Mouse (Mus musculus) stomach, postnatal 0 days (tissue): Measurements from ENCODE around the gene Aqp1. TPM values are rescaled to one million over a fixed set of nuclear protein-coding genes. Genes with fewer than 3 reads are reported as not detected.

Experiments used
- ATAC-seq: fragments of 200-750 bp; cut with Nextera tagmentation; 2 replicates; pipeline ENCODE4 v1.8.0; 2017; ENCODE audit not compliant: low FRiP score, low TSS enrichment
- DNase-seq: peaks from one replicate; pipeline ENCODE4 v3.0.0-alpha.2; 2016; ENCODE audit warnings: low spot score
- H3K27ac ChIP-seq: fragments of 300-500 bp; sonication (generic); replicated peaks from 2 replicates; pipeline ENCODE4 v1.5.1; 2014; ENCODE audit warnings: mild to moderate bottlenecking, control low read depth
- H3K27me3 ChIP-seq: fragments of 300-500 bp; sonication (generic); 2 replicates; pipeline ENCODE4 v1.6.1; 2014; ENCODE audit warnings: low read length; ENCODE audit not compliant: control insufficient read depth, insufficient read depth
- H3K36me3 ChIP-seq: fragments of 300-500 bp; sonication (generic); 2 replicates; pipeline ENCODE4 v1.6.1; 2014; ENCODE audit warnings: low read length, mixed read lengths; ENCODE audit not compliant: control insufficient read depth, insufficient read depth
- H3K4me1 ChIP-seq: fragments of 300-500 bp; sonication (generic); replicated peaks from 2 replicates; pipeline ENCODE4 v1.6.1; 2014; ENCODE audit warnings: antibody characterized with exemption; ENCODE audit not compliant: control insufficient read depth, insufficient read depth
- H3K4me2 ChIP-seq: fragments of 300-500 bp; sonication (generic); replicated peaks from 2 replicates; pipeline ENCODE4 v1.6.1; 2014; ENCODE audit warnings: low read depth, mild to moderate bottlenecking, control low read depth, moderate library complexity
- H3K4me3 ChIP-seq: fragments of 300-500 bp; sonication (generic); 2 replicates; pipeline ENCODE4 v1.5.1; 2014; ENCODE audit warnings: low read depth, low read length, control low read depth
- H3K9ac ChIP-seq: fragments of 300-500 bp; sonication (generic); 2 replicates; pipeline ENCODE4 v1.6.1; 2014; ENCODE audit warnings: mild to moderate bottlenecking, low read length, control low read depth, mixed read lengths
- H3K9me3 ChIP-seq: fragments of 300-500 bp; sonication (generic); 2 replicates; pipeline ENCODE4 v1.6.1; 2016; ENCODE audit warnings: low read length; ENCODE audit not compliant: control insufficient read depth
- CTCF ChIP-seq: IDR thresholded peaks from 2 replicates; pipeline ENCODE4 v1.5.1; 2016; ENCODE audit warnings: antibody characterized with exemption, low read depth, mild to moderate bottlenecking, moderate library complexity
- EP300 ChIP-seq: optimal IDR thresholded peaks from 2 replicates; pipeline ENCODE3; 2016; ENCODE audit warnings: antibody characterized with exemption
- whole genome bisulfite sequencing: fragments of 180-500 bp; shearing (Covaris S2); extraction: QIAGEN DNeasy Blood & Tissue Kit; methylation state at CpG from one replicate; pipeline ENCODE4 v1.1.7; 2014; 5-methylcytosine and 5-hydroxymethylcytosine counted together
- polyA plus RNA-seq: library from polyadenylated mRNA; unstranded; fragments of >200 nt; fragmentation: Nextera tagmentation; extraction: Ambion mirVana; gene quantifications from 2 replicates; pipeline ENCODE4 v1.2.1, GENCODE M21; 2015

Gene Aqp1
- polyA plus RNA-seq, 1 experiment from 2014 or later: 16.2 TPM

GRCm38 (mm10) chr6:55350383-55350952 is 14.2 kb downstream of the Aqp1 start:
- peak; percentile 14 for DNase-seq
- Histone ChIP-seq H3K4me1 (no peaks in the 10 kb centered on the region), H3K4me2 (no peak overlapping the region), H3K9ac (no peak overlapping the region), H3K4me3 (no peak overlapping the region), H3K27me3 (no peaks in the 10 kb centered on the region), H3K36me3 (no peaks in the 10 kb centered on the region), H3K9me3 (no peaks in the 10 kb centered on the region), H3K27ac (no peak overlapping the region)
- 78% methylated on average over 6 of the region's 6 CpGs for WGBS
- ATAC-seq: no peak
- TF ChIP-seq CTCF (no peak), EP300 (no peak)

GRCm38 (mm10) chr6:55351712-55352111 is 15.5 kb downstream of the Aqp1 start:
- TF ChIP-seq CTCF: no peak
- no peak for TF ChIP-seq EP300
- ATAC-seq: no peak
- no peaks in the 10 kb centered on the region for H3K27me3 ChIP-seq
- no peaks in the 10 kb centered on the region for H3K4me1 ChIP-seq
- WGBS: 50% methylated on average over 7 of the region's 7 CpGs
- H3K4me3 ChIP-seq: no peak overlapping the region
- no peak overlapping the region for H3K27ac ChIP-seq
- DNase-seq: no peak
- H3K4me2 ChIP-seq: no peak overlapping the region
- no peaks in the 10 kb centered on the region for H3K36me3 ChIP-seq
- H3K9me3 ChIP-seq: no peaks in the 10 kb centered on the region
- no peak overlapping the region for H3K9ac ChIP-seq

- ATAC-seq (no peak), DNase-seq (no peak)
- H3K27ac ChIP-seq: no peak overlapping the region
- H3K4me3 ChIP-seq: no peak overlapping the region
- no peaks in the 10 kb centered on the region for H3K36me3 ChIP-seq
- H3K4me1 ChIP-seq: no peaks in the 10 kb centered on the region
- WGBS: 78% methylated on average over 12 of the region's 12 CpGs
- H3K9ac ChIP-seq: no peak overlapping the region
- no peaks in the 10 kb centered on the region for H3K9me3 ChIP-seq
- H3K27me3 ChIP-seq: no peaks in the 10 kb centered on the region
- no peak overlapping the region for H3K4me2 ChIP-seq
- TF ChIP-seq CTCF (no peak), EP300 (no peak)
Measured at GRCm38 (mm10) chr6:55353711-55354445, 17.6 kb downstream of the Aqp1 start.

DNA sequence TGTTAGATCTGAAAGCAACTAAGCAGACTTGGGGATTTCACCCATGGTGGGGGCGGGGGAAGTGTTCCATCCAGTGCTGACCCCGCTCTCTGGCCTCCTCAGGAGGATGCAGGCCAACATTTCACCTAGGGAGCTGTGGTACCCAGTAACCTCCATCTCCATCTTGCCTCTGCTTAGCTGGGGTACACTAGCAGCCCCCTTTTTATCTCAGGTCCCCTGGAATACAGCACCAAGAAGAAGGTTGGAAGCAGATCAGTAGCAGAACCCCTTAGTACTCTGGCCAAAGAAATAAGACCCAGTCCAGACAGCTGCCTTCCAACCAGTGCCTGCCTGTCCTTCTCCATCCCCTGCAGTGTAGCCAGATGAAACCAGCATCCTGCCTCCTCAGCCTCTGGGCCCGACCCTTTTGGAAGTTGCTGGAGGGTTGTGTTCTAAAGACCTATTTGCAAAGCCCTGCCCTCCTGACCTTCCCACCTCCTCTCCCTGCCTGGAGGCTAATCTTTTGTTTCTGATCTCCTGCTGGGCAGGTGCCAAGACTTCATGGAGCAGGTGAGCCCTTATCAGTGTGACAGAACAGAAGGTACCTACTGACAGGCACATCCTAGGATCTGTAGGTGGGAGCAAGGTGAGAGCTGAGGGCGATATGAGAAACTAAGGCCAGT is 18.4 kb downstream of the Aqp1 start:
- Histone ChIP-seq H3K9me3 (no peaks in the 10 kb centered on the region), H3K9ac (no peak overlapping the region), H3K4me3 (no peak overlapping the region), H3K4me1 (no peaks in the 10 kb centered on the region), H3K36me3 (no peaks in the 10 kb centered on the region), H3K27me3 (no peaks in the 10 kb centered on the region), H3K27ac (no peak overlapping the region), H3K4me2 (no peak overlapping the region)
- ATAC-seq (no peak), DNase-seq (no peak)
- TF ChIP-seq EP300: no peak
- TF ChIP-seq CTCF: no peak
- WGBS: 68% methylated on average over 4 of the region's 4 CpGs

DNA sequence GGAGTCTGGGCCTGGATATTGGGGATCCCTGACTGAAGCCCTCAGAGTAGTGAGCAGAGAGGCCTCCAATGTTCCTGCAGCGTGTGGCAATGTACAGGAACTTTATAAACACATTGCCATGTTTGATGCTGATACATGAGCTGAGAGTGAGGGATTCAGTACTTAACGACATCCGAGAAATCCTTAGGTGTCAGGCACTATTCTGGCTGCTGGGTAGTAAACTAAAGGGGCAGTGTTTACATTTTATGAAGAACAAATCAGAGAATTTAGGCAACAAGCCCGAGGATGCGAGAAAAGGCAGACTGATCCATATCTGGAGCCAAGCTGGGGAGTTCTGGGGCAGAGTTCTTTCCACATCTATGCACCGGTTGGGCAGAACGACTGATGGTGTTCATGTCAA is 19.3 kb downstream of the Aqp1 start:
- WGBS: 42% methylated on average over 7 of the region's 7 CpGs
- ATAC-seq: no peak
- Histone ChIP-seq H3K27ac (no peak overlapping the region), H3K4me1 (no peaks in the 10 kb centered on the region), H3K27me3 (no peaks in the 10 kb centered on the region), H3K9ac (no peak overlapping the region), H3K4me3 (no peak overlapping the region), H3K9me3 (no peaks in the 10 kb centered on the region), H3K36me3 (no peaks in the 10 kb centered on the region), H3K4me2 (no peak overlapping the region)
- no peak for TF ChIP-seq EP300
- TF ChIP-seq CTCF: no peak
- DNase-seq: no peak
